Mouse (Mus musculus) CD4-positive, CD25-positive, alpha-beta regulatory T cell, adult 4 months (primary cell): Measurements from ENCODE around the gene Arrdc3. TPM values are rescaled to one million over a fixed set of nuclear protein-coding genes. Genes with fewer than 3 reads are reported as not detected.
"Not testable (repeated sequence)": the region's sequence is repeated elsewhere in the genome, so short reads cannot be mapped to it uniquely, and the experiment has no call there.

Source experiments
- ATAC-seq: one replicate; pipeline ENCODE4 v1.8.0; 2017
- polyA plus RNA-seq, 2 experiments: library from polyadenylated mRNA; unstranded; fragments of 100-300 nt; shearing (Covaris generic); gene quantifications; one replicate each; pipeline ENCODE4 v1.2.1; 2017

Arrdc3 gene
- 10 to 100 TPM in 1 of 2 experiments, 1 to 10 TPM in 1; 6.8 to 14.6 TPM for polyA plus RNA-seq

DNA sequence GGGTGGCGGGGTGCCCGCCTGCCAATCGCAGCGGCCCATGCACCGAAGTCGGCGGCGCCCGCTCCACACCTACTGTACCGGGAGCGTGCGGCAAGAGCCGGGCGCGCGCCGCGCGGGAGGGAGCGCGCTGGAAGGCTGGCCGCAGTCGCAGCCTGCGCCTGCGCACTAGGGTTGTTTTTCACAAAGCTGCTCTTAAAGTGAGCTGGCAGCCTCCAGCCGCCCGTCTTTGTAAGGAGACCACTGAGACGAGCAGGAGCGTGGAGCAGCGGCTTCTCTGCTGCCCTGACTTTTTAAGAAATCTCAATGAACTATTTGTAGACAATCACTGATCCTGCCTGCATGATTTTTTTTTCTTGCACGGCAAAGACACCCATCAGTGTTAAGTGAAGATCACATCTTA lies at the start of gene Arrdc3:
Gene Arrdc3 (plus strand): TSS at position 195 of the 400 bp plus-strand sequence.
- peak; percentile 35 for ATAC-seq

DNA sequence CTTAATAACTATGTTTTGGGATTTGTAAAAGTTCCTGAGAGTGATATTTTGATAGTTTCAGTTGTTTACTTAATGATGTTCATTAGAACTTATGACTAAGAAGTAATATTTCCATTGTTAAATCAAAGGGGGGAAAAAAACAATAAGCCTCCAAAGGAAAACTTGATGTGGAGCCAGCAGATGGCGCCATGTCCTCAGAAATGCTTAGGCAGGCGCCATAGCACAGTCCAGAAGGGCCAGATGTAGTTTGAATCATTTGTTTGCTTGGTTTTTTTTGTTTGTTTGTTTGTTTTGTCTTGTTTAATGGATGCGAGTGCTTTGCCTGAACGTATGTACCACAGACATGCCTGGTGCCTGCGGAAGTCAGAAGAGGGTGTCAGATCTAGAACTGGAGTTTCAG lies 21.0 kb upstream of the Arrdc3 start:
- peak; percentile 87 for ATAC-seq

DNA sequence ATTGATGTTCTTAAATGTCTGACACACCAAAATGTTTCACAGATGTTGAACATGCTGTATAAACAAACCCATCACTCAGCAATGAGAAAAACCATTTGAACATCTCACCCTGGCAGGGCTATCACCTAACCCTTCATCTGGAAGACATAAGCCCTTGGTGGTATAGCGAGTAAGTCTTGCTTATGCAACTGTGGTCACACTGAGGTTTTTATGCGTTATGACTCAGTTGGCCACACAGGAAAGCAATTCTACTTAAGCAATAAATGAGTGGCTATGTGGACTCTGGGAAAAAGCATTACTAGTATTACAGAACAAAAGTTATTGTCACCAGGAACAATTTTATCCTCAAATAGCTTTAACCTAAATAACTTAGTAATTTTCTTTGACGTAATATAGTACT lies 19.0 kb upstream of the Arrdc3 start:
- no peak for ATAC-seq

DNA sequence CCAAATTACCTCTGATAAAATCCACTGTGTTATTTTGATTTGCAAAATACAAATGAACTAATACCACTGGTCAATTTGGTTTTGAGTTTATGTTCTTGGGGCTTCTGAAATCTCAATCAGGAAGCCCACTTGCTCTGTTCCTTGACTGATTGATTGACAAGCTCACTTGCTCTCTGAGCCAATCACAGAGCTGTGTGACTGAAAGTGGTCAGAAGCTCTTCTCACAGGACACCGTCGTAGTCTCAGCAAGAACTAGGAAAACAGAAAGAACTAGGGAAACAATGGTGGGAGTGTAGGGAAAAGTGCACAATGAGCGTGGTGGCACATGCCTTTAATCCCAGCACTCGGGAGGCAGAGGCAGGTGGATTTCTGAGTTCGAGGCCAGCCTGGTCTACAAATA lies 8.1 kb upstream of the Arrdc3 start:
- ATAC-seq, result no peak

DNA sequence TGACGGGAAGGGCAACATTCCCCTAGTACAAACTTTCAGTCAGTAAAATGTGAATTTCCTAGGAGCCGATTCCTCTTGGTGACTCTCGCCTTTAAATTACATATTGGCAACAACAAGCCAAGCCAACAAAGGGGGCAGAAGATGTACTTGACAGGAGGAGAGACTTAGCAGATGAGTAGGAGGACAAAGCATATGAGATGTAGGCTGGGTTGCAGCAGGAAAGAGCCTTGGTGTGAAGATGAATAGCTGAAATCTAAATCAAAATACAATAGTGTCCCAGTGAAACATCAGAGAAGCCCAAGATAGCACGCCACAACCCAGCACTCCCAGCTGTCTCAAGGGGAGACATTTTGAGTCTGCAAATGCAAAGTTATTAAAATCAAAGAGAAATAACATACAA lies 2.4 kb upstream of the Arrdc3 start:
- no peak for ATAC-seq

DNA sequence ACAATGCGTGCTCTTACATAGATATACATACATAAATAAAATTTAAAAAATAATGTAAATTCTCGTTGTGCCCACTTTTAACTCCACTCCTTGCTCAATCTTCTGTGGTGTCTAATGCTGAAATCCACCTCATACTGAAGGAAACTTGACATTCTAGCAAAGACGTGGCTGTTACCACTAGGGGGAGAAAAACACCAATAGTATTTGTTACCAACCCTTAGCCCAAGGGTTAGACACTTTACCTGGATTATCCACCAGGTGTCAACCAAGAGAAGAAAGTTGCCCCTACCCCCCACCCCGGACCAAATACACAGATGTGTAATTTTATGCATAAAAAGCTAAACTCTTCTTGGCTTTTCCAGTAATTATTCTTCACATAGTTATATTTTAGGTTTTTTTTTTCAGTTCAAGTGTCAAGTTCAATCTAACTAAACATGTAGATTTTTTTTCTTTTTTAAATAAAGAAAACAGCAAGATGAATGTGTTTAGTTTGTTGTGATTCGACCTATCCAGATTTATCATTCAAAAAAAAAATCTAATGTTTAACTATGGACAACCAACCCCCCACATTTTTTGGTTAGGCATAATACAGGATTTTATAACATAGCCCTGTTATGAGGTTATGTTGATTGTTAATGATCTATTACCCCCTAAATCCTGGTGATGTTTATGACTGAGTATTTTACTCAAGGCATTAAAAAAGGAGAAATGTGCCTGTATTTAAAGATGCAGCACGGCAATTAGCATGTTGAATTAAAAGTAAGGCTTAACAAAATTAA lies 1.3 kb upstream of the Arrdc3 start:
- peak; percentile 35 for ATAC-seq

DNA sequence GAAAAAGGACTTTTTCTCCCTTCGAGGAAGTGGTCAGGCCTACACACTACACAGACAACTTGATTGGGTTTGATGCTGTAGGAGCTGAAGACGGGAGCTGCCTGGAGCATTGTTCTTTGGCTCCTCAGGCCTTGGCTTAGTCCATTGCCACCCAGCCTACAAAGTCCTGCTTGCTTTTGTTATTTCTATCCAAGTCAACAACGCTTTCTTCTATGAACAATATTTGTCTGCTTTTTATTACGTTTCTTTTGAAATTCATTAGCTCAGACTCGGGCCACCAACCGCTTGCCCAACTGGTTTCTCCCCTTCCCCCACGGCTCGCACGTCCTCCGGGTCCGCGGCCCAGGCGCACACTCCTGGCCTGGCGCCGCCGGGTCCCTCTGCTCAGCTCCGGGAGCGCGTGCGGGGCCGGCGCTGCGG lies 458 bp upstream of the Arrdc3 start:
- ATAC-seq, result no peak

DNA sequence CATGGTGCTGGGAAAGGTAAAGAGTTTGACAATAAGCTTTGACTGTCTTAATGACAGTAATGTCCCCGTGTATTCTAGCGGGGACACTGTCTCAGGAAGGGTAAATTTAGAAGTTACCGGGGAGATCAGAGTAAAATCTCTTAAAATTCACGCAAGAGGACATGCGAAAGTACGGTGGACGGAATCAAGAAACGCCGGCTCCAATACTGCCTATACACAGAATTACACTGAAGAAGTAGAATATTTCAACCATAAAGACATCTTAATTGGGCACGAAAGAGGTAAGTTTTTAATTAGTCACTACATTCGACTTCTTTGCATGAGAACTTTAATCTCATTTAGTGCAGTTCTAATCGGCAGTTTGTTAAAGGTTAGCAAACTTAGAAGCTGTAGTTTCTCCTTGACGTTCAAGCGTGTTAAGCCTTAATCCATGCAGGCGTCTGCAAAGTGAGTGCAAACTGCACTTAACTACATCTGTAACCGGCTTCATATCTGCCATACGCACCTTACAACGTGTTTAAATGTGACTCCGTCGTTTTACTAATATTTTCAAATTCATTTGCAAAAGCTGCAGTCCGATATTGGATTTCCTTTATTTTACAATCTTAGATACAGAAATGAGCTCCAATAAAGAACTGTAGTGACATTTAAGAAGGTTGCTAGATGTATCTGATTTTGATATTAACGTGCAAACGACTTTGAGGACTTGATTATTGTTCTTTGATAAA lies 629 bp downstream of the Arrdc3 start:
- ATAC-seq, result no peak

DNA sequence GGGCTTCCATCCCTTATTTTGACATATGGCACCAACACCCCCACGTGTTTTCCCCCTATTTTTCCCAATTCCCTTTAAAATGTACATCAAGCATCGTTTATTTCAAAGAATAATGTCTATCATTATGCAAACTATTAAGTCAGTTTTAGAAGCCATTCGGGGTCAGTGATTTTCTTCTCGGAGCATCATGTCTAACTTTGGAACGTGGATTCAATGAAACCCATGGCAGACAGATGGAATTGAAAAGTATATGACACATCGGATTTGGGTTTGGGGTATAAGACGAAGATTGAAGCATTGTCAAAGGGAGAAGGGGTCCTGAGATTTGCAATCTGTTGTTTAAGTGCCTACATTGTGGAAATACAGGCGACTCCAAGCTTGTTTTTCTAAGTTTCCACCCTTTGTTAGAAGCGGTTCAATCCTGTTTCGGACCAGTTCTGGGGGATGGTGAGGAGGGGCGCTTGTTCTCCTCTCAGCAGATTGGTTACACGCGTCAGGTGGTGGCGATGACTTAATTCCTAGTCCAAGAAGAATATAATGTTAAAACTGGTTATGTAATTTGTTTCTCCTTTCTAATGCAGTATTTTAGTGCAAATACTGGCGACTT lies 1.3 kb downstream of the Arrdc3 start:
- peak; percentile 6 for ATAC-seq

DNA sequence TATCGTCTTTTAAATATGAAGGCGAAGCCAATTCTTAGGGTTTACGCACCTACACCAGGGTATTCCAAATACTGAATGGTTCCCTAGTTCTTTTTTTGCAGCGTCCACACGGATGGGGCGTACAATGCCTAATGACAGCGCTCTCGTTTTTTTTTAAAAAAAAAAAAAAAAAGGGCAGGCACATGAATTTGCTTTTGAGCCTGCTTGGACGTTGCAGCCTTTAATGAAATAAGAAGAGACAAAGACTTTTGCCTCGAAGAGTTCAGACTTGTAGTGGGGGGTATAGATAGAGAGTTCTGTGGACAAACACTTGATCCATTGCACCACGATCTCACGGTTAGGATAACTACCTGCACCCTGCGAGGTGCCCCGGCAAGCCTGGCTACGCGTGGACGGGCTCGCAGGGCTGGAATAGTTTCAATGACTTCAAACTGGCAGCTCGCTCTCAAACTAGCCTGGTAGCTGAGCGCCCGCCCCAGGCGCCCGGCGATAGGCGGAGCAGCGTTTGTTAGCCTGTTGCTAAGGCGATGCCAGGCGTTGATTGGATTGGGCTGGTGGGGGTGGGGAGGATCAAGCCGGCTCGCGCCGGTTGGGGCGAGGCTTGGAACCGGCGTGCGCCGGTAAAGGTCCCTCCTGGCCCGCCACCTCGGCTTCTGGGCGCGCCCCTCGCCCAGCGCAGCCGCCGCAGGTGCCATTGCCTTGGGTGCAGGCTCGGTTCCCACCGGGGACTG lies 2.1 kb downstream of the Arrdc3 start:
- peak; percentile 64 for ATAC-seq

DNA sequence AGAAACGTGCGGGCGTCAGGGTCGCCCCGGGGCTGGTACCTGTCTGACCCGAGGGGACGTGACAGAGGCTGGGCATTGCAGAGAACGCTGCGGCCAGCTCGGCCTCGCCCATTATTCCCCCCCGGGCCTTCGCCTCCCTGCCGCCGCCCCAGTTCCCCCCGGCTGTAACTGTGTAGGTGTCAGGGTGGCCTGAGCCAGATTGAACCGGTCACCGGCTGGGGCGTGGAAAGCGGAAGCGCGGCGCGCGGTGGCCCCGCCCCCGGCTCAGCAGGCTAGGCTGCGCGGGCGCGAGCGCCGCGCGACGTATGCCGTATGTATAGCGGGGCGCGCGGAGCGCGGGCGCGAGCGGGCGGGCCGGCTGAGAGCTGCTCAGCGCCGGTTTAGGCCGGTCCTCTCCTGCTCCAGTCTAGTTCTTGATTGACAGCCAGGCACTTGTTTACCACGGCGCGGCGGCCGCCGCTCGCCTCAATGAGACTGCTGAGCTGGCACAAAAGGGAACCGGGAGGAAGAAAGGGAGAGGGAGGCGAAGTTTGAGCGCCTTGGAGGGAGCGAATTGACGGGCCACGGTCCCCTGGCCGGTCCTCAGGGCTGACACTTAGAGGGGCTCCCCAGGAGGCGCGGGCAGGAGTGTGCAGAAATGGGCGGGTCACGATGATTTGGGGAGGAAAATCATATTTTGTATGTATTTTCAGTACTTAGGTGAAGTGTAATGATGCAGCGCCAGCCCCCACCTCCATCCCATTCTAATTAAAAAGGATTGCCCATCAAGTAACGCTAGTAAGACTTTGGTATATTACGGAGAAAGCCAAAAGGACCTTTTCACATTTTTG lies 2.9 kb downstream of the Arrdc3 start:
- ATAC-seq, result peak; percentile 57

DNA sequence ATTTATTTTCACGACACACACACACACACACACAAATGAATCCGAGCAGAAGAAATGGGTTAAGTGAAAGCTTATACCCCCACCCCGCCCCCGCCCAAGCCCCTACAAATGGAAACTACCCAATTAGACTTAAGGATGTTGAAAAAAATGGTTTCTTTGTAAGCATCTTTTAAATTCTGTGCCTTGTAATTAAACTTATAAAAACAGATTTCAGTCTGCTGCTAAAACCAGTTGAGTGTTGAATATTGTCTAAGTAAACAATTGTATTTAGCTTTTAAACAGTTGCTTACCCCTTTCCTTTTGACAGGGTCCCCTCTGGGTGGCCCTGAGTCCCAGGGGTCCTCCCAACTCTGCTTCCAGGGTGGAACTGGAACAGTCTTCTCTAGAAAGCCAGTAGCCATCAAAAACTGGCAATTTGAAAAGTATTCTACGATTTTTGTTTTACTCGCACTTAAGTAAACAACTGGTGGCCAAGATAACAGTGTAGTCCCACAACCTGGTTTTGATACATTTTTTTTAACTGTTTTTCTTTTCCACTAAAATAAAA lies 3.6 kb downstream of the Arrdc3 start:
- no peak for ATAC-seq

DNA sequence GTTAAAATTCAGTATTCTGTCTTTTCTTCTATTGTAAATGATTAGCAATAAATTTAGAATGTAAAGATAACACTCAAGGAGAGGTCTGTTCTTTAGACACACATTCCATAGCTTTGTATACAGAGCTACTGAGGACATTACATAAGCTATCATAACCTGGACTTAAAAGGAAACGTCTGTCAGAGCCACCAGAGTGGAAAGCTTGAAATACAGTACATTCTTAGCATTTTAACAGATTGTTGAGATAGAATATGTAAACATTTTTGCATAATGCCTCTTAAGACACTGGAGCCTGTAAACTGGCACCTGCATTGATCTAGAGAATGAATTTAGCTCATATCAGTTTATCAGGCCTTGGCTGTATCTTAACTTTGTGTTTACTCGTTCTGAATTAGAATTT lies 4.7 kb downstream of the Arrdc3 start:
- ATAC-seq, result no peak

DNA sequence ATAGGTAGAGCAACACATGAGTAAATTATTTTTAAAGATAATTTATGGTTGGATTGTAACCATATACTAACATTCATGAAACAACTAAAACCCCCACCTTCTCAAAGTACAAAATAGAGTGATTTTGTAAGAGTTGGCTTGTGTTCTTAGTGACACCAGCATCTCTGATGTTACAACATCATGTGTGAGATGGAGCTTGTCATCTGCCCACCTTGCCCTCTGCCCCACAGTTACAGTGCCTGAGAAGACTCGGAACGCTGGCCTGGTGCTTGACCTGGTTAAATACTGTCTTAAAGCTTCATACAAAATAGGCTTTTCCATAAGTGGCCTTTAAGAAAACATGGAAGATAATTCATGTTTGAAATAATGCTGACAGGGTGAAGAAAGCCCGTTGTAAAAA lies 11.7 kb downstream of the Arrdc3 start:
- ATAC-seq, result not testable (repeated sequence)

DNA sequence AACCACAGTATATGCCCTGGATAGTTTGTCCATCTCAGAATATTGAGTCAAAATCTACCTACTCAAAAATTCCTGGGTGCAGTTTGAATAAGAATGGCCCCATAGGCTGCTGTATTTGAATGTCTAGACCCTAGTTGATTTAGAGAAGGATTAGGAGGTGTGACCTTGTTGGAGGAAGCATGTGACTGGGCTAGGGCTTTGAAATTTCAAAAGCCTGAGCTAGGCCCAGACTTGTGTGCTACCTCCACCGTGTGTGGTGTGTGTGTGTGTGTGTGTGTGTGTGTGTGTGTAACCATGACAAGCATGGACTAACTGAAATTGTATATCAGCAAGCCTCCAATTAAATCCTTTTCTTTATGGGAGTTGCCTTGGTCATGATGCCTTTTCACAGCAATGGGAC lies 14.2 kb downstream of the Arrdc3 start:
- ATAC-seq, result no peak

DNA sequence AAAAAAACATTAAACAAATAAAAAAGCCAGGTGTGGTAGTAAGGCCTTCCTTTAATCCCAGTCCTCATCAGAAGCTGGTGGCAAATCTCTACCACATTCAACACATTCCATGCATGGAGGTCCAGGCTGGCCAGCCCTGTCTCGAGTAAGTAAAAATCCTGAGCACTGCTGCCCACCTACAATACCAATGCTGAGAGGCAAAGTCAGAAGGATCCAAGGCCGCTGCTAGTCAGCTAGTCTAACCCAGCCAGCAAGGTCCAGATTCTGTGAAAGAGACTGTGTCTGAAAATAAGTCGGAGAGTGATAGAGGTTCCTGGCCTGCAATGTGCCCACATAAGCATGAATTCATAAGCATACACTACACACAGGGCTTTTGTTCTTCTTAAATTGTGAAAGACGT lies 14.9 kb downstream of the Arrdc3 start:
- ATAC-seq, result no peak

DNA sequence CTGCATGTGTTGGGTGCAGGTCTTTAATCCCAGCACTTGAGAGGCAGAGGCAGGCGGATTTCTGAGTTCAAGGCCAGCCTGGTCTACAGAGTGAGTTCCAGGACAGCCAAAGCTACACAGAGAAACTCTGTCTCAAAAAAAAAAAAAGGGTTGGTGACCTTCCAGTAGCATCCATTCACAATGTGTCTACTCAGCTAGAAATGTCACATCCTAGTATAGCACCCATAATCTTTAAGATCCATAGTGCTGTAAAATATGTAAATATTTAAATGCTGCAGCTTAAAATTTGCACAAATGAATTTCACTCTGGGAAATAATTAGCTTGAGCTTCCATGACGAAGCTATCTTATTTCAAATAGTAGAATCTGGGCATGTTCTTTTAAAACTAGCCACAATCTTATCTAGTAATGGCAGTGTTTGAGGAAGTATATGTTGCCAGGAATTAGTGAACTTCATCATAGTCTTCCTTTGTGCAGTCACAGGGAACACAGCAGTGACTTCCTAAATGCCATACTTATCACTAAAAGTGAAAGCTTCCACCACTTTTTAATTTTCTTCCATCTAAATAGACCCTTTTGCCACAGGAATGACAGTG lies 16.3 kb downstream of the Arrdc3 start:
- no peak for ATAC-seq

DNA sequence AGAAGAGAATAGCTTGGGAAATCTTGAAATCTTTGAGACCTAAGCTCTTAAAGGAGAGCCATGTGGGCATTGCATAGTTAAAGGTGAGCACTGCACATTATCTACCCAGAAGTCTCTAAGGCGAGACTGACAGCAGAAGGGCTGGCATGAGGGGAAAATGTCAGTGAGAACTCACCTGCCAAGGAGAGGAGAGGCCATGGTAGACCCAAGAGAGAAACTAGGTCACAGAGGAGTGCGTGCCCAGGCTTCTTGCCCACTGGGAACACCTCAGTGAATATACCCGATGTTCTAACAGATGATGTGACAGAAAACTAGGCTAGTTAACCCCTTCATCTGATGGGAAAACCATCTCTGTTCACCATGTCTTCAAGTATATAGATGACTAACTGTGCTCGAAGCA lies 18.2 kb downstream of the Arrdc3 start:
- ATAC-seq, result no peak

DNA sequence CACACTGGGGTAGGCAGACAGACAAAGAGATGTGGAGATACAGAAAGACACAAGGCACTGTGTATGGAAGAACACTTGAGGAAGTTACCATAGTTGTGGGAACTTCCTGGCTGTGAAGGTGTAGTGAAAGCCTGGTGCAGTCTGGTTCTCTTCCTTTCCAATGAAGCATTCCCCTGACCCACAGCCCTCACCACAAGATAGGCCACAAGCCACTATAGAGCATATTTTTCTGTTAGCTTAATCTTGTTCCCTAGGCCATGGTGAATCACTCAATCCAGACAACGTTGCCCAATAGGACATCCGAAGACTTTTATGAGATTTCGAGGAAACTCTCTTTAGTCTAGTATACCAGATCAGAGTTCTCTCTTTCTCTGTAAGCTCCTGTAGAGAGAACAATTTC lies 19.6 kb downstream of the Arrdc3 start:
- no peak for ATAC-seq

DNA sequence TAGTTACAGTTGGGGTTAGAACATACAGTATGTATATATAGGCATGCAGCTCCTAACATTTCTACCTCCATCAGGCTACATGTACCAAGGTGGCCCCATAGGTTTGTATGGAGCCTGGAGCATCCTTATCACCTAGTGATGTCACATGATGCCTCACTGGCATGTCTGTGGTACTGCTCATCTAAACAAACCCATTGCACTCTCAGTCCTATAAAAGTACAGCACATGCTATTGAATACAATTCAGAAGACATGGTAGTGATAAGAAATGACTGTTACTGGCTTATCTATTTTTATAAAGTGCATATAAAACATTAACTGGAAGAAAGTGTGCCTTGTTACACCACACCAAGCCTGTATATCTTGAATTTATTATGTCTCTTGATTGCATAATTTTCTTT lies 30.2 kb downstream of the Arrdc3 start:
- no peak for ATAC-seq

DNA sequence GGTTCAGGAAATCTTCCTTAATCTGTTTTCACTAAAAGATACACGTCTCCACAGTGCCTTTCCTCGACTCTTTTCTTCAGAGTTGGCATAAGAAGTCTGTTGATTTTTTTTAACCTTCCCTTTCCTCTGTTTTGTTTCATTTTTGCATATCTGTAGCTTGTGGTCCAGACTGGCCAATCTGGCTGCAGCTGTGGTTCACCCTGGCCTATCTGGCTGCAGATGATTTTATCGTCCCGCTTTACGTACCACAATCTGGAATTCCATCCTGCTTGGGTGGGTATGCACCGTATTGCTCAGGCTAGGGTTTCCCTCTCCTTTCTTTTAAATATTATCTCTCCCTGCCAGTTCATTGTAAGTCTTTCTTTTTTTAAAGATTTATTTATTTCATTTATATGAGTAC lies 37.8 kb downstream of the Arrdc3 start:
- no peak for ATAC-seq
